Mouse (Mus musculus) MEL (cell line): ENCODE results near the gene Tdrkh. TPM values are rescaled to one million over a fixed set of nuclear protein-coding genes. Genes with fewer than 3 reads are reported as not detected.

Source experiments
- DNase-seq: peaks from one replicate; pipeline ENCODE4 v3.0.0; 2011; ENCODE audit warnings: low read depth, low spot score
- H3K27ac ChIP-seq: 2 replicates; pipeline ENCODE4 v1.5.1; 2012; ENCODE audit warnings: low read depth, mild to moderate bottlenecking, control low read depth, low read length, moderate library complexity; ENCODE audit not compliant: control insufficient read depth
- H3K27me3 ChIP-seq, 2 experiments: fragments of 150-350 bp in 1 of 2; sonication (generic) in 1 of 2; 2 replicates each; pipeline ENCODE4 v1.6.1; 2012; ENCODE audit warnings: low read length in 2 of 2, mild to moderate bottlenecking in 2 of 2, improper control_type of control experiment in 1 of 2, moderate library complexity in 1 of 2; ENCODE audit not compliant: insufficient read depth in 2 of 2, control insufficient read depth in 1 of 2
- H3K36me3 ChIP-seq, 2 experiments: 2 replicates each; pipeline ENCODE4 v1.6.1; 2012 to 2014; ENCODE audit warnings: low read length in 2 of 2, improper control_type of control experiment in 1 of 2, inconsistent platforms in 1 of 2, mild to moderate bottlenecking in 1 of 2; ENCODE audit not compliant: insufficient read depth in 2 of 2, control insufficient read depth in 1 of 2
- H3K4me1 ChIP-seq, 2 experiments: fragments of 150-350 bp in 1 of 2; sonication (generic) in 1 of 2; 2 replicates each; pipeline ENCODE4 v1.6.1; 2012; ENCODE audit warnings: low read length in 2 of 2, improper control_type of control experiment in 1 of 2, mild to moderate bottlenecking in 1 of 2; ENCODE audit not compliant: insufficient read depth in 2 of 2, control insufficient read depth in 1 of 2
- H3K4me3 ChIP-seq, 2 experiments: fragments of 150-350 bp in 1 of 2; sonication (generic) in 1 of 2; 2 replicates each; pipeline ENCODE4 v1.5.1; 2012; ENCODE audit warnings: low read depth in 2 of 2, low read length in 2 of 2, mild to moderate bottlenecking in 2 of 2, moderate library complexity in 2 of 2, control low read depth in 1 of 2, improper control_type of control experiment in 1 of 2; ENCODE audit not compliant: control insufficient read depth in 1 of 2, insufficient read depth in 1 of 2
- H3K79me2 ChIP-seq: 2 replicates; pipeline ENCODE4 v1.6.1; 2012; ENCODE audit warnings: mild to moderate bottlenecking, low read length, moderate library complexity; ENCODE audit not compliant: control insufficient read depth, poor library complexity, insufficient read depth
- H3K9ac ChIP-seq: 2 replicates; pipeline ENCODE4 v1.6.1; 2012; ENCODE audit warnings: low read depth, mild to moderate bottlenecking, control low read depth, low read length, moderate library complexity; ENCODE audit not compliant: control insufficient read depth, poor library complexity, severe bottlenecking
- H3K9me3 ChIP-seq: fragments of 150-350 bp; sonication (generic); replicated peaks from 2 replicates; pipeline ENCODE4 v1.6.1; 2012; ENCODE audit warnings: mild to moderate bottlenecking, low read length, improper control_type of control experiment, moderate library complexity; ENCODE audit not compliant: insufficient read depth
- BHLHE40 ChIP-seq: IDR thresholded peaks from 2 replicates; pipeline ENCODE4 v1.6.1; 2012; ENCODE audit warnings: low read depth, mild to moderate bottlenecking, inconsistent platforms, low read length, improper control_type of control experiment, borderline replicate concordance
- CHD1 ChIP-seq: IDR thresholded peaks from 2 replicates; pipeline ENCODE4 v1.6.1; 2012; ENCODE audit warnings: low read depth, mild to moderate bottlenecking, inconsistent platforms, low read length, improper control_type of control experiment
- CHD2 ChIP-seq: IDR thresholded peaks from 2 replicates; pipeline ENCODE4 v1.6.1; 2011; ENCODE audit warnings: low read length, improper control_type of control experiment
- CTCF ChIP-seq, 3 experiments: IDR thresholded peaks in 2 of 3; conservative IDR thresholded peaks in 1 of 3; 2 replicates each; pipeline ENCODE4 v1.5.1; 2011 to 2012; ENCODE audit warnings: low read length in 3 of 3, low read depth in 2 of 3, mild to moderate bottlenecking in 2 of 3, improper control_type of control experiment in 1 of 3, inconsistent platforms in 1 of 3, mixed read lengths in 1 of 3, moderate library complexity in 1 of 3; ENCODE audit not compliant: control insufficient read depth in 1 of 3, insufficient read depth in 1 of 3, poor library complexity in 1 of 3, severe bottlenecking in 1 of 3
- E2F4 ChIP-seq: IDR thresholded peaks from 2 replicates; pipeline ENCODE4 v1.6.1; 2011; ENCODE audit warnings: low read depth, low read length, improper control_type of control experiment, borderline replicate concordance
- ELF1 ChIP-seq: IDR thresholded peaks from 2 replicates; pipeline ENCODE4 v1.6.1; 2014; ENCODE audit warnings: low read depth, mild to moderate bottlenecking, inconsistent platforms, low read length, improper control_type of control experiment, moderate library complexity
- EP300 ChIP-seq, 2 experiments: IDR thresholded peaks; 2 replicates each; pipeline ENCODE4 v1.6.1; 2011; ENCODE audit warnings: improper control_type of control experiment in 2 of 2, low read length in 2 of 2, low read depth in 1 of 2, mild to moderate bottlenecking in 1 of 2
- ETS1 ChIP-seq: IDR thresholded peaks from 2 replicates; pipeline ENCODE4 v1.6.1; 2012; ENCODE audit warnings: low read depth, mild to moderate bottlenecking, inconsistent platforms, low read length, improper control_type of control experiment, moderate library complexity
- GABPA ChIP-seq: IDR thresholded peaks from 2 replicates; pipeline ENCODE4 v1.6.1; 2012; ENCODE audit warnings: low read depth, mild to moderate bottlenecking, inconsistent platforms, low read length, improper control_type of control experiment, moderate library complexity
- GATA1 ChIP-seq: IDR thresholded peaks from 2 replicates; pipeline ENCODE4 v1.6.1; 2011; ENCODE audit warnings: low read depth, low read length, improper control_type of control experiment
- HCFC1 ChIP-seq: IDR thresholded peaks from 2 replicates; pipeline ENCODE4 v1.6.1; 2012; ENCODE audit warnings: low read depth, mild to moderate bottlenecking, inconsistent platforms, low read length, improper control_type of control experiment, moderate library complexity
- JUND ChIP-seq: IDR thresholded peaks from 2 replicates; pipeline ENCODE4 v1.6.1; 2011; ENCODE audit warnings: low read depth, mild to moderate bottlenecking, improper control_type of control experiment, low read length
- KAT2A ChIP-seq: conservative IDR thresholded peaks from 2 replicates; pipeline ENCODE4 v1.6.1; 2012; ENCODE audit warnings: low read depth, low read length, improper control_type of control experiment, inconsistent platforms
- MAFK ChIP-seq: IDR thresholded peaks from 2 replicates; pipeline ENCODE4 v1.6.1; 2011; ENCODE audit warnings: low read depth, mild to moderate bottlenecking, low read length, improper control_type of control experiment, borderline replicate concordance
- MAX ChIP-seq: IDR thresholded peaks from 2 replicates; pipeline ENCODE4 v1.6.1; 2011; ENCODE audit warnings: low read length, improper control_type of control experiment
- MAZ ChIP-seq: IDR thresholded peaks from 2 replicates; pipeline ENCODE4 v1.6.1; 2012; ENCODE audit warnings: low read depth, mild to moderate bottlenecking, inconsistent platforms, low read length, improper control_type of control experiment
- MEF2A ChIP-seq: IDR thresholded peaks from 2 replicates; pipeline ENCODE4 v1.6.1; 2014; ENCODE audit warnings: low read depth, mild to moderate bottlenecking, inconsistent platforms, low read length, improper control_type of control experiment; ENCODE audit not compliant: poor library complexity, insufficient replicate concordance, severe bottlenecking; ENCODE audit errors: extremely low read depth
- MXI1 ChIP-seq: IDR thresholded peaks from 2 replicates; pipeline ENCODE4 v1.6.1; 2011; ENCODE audit warnings: mild to moderate bottlenecking, low read depth, low read length, improper control_type of control experiment
- MYB ChIP-seq: IDR thresholded peaks from 2 replicates; pipeline ENCODE4 v1.6.1; 2011; ENCODE audit warnings: mild to moderate bottlenecking, low read depth, low read length, improper control_type of control experiment
- MYC ChIP-seq: IDR thresholded peaks from 2 replicates; pipeline ENCODE4 v1.6.1; 2011; ENCODE audit warnings: low read depth, mild to moderate bottlenecking, low read length, improper control_type of control experiment, moderate library complexity
- NELFE ChIP-seq: IDR thresholded peaks from 2 replicates; pipeline ENCODE4 v1.6.1; 2011; ENCODE audit warnings: low read depth, low read length, improper control_type of control experiment
- NRF1 ChIP-seq: IDR thresholded peaks from 2 replicates; pipeline ENCODE4 v1.6.1; 2014; ENCODE audit warnings: low read depth, mild to moderate bottlenecking, inconsistent platforms, low read length, improper control_type of control experiment, moderate library complexity; ENCODE audit not compliant: poor library complexity, insufficient read depth, severe bottlenecking
- POLR2A ChIP-seq, 2 experiments: IDR thresholded peaks; 2 replicates each; pipeline ENCODE4 v1.6.1; 2011 to 2012; ENCODE audit warnings: low read length in 2 of 2, mild to moderate bottlenecking in 2 of 2, control low read depth in 1 of 2, improper control_type of control experiment in 1 of 2, low read depth in 1 of 2, moderate library complexity in 1 of 2; ENCODE audit not compliant: control insufficient read depth in 1 of 2, insufficient read depth in 1 of 2, poor library complexity in 1 of 2
- POLR2AphosphoS2 ChIP-seq: IDR thresholded peaks from 2 replicates; pipeline ENCODE4 v1.6.1; 2011; ENCODE audit warnings: low read length, improper control_type of control experiment
- POLR2AphosphoS5 ChIP-seq: IDR thresholded peaks from 2 replicates; pipeline ENCODE4 v1.6.1; 2012; ENCODE audit warnings: low read depth, borderline replicate concordance, mild to moderate bottlenecking, inconsistent platforms, low read length, moderate library complexity, mixed read lengths
- RAD21 ChIP-seq: IDR thresholded peaks from 2 replicates; pipeline ENCODE4 v1.6.1; 2011; ENCODE audit warnings: mild to moderate bottlenecking, low read depth, low read length, improper control_type of control experiment
- RCOR1 ChIP-seq: IDR thresholded peaks from 2 replicates; pipeline ENCODE4 v1.6.1; 2012; ENCODE audit warnings: low read depth, mild to moderate bottlenecking, inconsistent platforms, low read length, improper control_type of control experiment
- SIN3A ChIP-seq: IDR thresholded peaks from 2 replicates; pipeline ENCODE4 v1.6.1; 2012; ENCODE audit warnings: low read length, improper control_type of control experiment, inconsistent platforms
- SMC3 ChIP-seq: IDR thresholded peaks from 2 replicates; pipeline ENCODE4 v1.6.1; 2011; ENCODE audit warnings: low read depth, low read length, improper control_type of control experiment
- TAL1 ChIP-seq: IDR thresholded peaks from 2 replicates; pipeline ENCODE4 v1.6.1; 2012; ENCODE audit warnings: mild to moderate bottlenecking, inconsistent platforms, low read length, moderate library complexity, mixed read lengths
- TBP ChIP-seq: IDR thresholded peaks from 2 replicates; pipeline ENCODE4 v1.8.0; 2011; ENCODE audit warnings: low read depth, low read length, improper control_type of control experiment
- TCF12 ChIP-seq: IDR thresholded peaks from 2 replicates; pipeline ENCODE4 v1.6.1; 2014; ENCODE audit warnings: low read depth, mild to moderate bottlenecking, inconsistent platforms, low read length, improper control_type of control experiment, moderate library complexity
- USF1 ChIP-seq: IDR thresholded peaks from 2 replicates; pipeline ENCODE4 v1.6.1; 2014; ENCODE audit warnings: low read depth, mild to moderate bottlenecking, inconsistent platforms, low read length, improper control_type of control experiment, moderate library complexity
- USF2 ChIP-seq, 2 experiments: IDR thresholded peaks; 2 replicates each; pipeline ENCODE4 v1.6.1; 2011 to 2012; ENCODE audit warnings: improper control_type of control experiment in 2 of 2, low read length in 2 of 2, borderline replicate concordance in 1 of 2, inconsistent platforms in 1 of 2, low read depth in 1 of 2, mild to moderate bottlenecking in 1 of 2; ENCODE audit not compliant: insufficient read depth in 1 of 2
- ZC3H11A ChIP-seq: IDR thresholded peaks from 2 replicates; pipeline ENCODE4 v1.6.1; 2012; ENCODE audit warnings: low read depth, mild to moderate bottlenecking, inconsistent platforms, low read length, improper control_type of control experiment
- ZKSCAN1 ChIP-seq: IDR thresholded peaks from 2 replicates; pipeline ENCODE4 v1.6.1; 2012; ENCODE audit warnings: low read depth, mild to moderate bottlenecking, inconsistent platforms, low read length, improper control_type of control experiment, moderate library complexity
- ZMIZ1 ChIP-seq: IDR thresholded peaks from 2 replicates; pipeline ENCODE4 v1.6.1; 2012; ENCODE audit warnings: low read depth, mild to moderate bottlenecking, inconsistent platforms, low read length, improper control_type of control experiment, moderate library complexity
- ZNF384 ChIP-seq: IDR thresholded peaks from 2 replicates; pipeline ENCODE4 v1.6.1; 2012; ENCODE audit warnings: low read depth, mild to moderate bottlenecking, inconsistent platforms, low read length, improper control_type of control experiment
- polyA plus RNA-seq, 2 experiments: library from polyadenylated mRNA; stranded (reverse) in 1 of 2; unstranded in 1 of 2; fragments of >175 nt in 1 of 2; fragments of >200 nt in 1 of 2; gene quantifications; 2 replicates each; pipeline versions ENCODE4 v1.2.1 to v1.2.4; 2012; ENCODE audit warnings: low replicate concordance in 2 of 2, low read depth in 1 of 2; ENCODE audit not compliant: insufficient read length in 2 of 2, insufficient read depth in 1 of 2, missing spikeins in 1 of 2
- total RNA-seq: library from RNA; depleted of rRNA; stranded (reverse); fragments of 300-350 nt; gene quantifications from 2 replicates; pipeline ENCODE4 v1.2.3, GENCODE M21; 2012

The Tdrkh gene
- total and polyA plus RNA-seq, 3 experiments = not detected

DNA sequence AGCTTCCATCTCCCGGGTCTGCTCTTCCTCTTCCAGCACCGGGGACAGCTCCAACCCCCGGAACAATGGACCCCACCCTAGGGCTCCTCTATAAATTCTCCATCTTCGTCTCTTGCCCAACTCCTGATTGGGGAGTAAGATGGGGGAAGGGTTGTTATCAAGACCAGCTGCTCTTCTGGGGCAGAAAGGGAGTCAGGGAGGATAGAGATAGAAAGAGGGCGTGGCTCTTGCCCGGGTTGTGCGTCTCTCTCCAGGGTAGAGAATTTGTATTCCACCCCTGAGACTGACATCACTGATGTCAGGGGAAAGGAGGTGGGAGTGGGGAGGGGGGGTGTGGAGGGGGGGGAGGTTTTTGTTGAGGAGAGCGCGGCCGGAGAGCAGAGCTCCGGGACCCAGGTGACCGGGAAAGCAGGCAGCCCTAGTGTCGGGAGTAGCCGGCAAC lies 64.9 kb downstream of the Tdrkh start, which contains the start of gene Celf3:
TSS of gene Celf3 (plus strand) at position 315 of the 442 bp plus-strand sequence.
- no peaks in the 10 kb centered on the region for H3K27me3 ChIP-seq
- H3K9me3 ChIP-seq = no peaks in the 10 kb centered on the region
- peak; percentile 90 for DNase-seq
- no peak within 1 kb of the TSS for H3K4me3 ChIP-seq
- no peak within 1 kb of the TSS for H3K27ac ChIP-seq
- H3K79me2 ChIP-seq = no peaks in the 10 kb centered on the region
- H3K36me3 ChIP-seq = peaks cover 0 to 25% of the 10 kb centered on the region in 2 experiments; a peak in 2 of 4 replicates
- H3K4me1 ChIP-seq = peaks cover 6 to 43% of the 10 kb centered on the region in 2 experiments; a peak in 3 of 4 replicates
- no peak within 1 kb of the TSS for H3K9ac ChIP-seq
- TF ChIP-seq MAFK (no peak), RAD21 (no peak), CHD2 (peak; percentile 69), NELFE (no peak), MEF2A (no peak), GATA1 (peak; percentile 76), TBP (no peak), USF2 (IDR thresholded peaks at IDR 0.05; ENCODE audit: borderline replicate concordance in 1 of 2, insufficient read depth in 1 of 2, low read depth in 1 of 2, low read length in 2 of 2) (no peak), CHD1 (no peak), ETS1 (peak; percentile 71), POLR2AphosphoS5 (no peak), MYC (no peak), ELF1 (peak; percentile 85), USF1 (no peak), EP300 (IDR thresholded peaks at IDR 0.05; ENCODE audit: low read depth in 1 of 2, low read length in 2 of 2) (peak in 1 of 2 experiments; percentile 64; a peak in 2 of 4 replicates), ZC3H11A (no peak), CTCF (IDR thresholded peaks at IDR 0.05 in 2 of 3, conservative IDR thresholded peaks at IDR 0.05 in 1 of 3; ENCODE audit: control insufficient read depth in 1 of 3, insufficient read depth in 1 of 3, low read depth in 2 of 3, low read length in 3 of 3, poor library complexity in 1 of 3, severe bottlenecking in 1 of 3) (no peak), GABPA (no peak), MXI1 (peak; percentile 69; the same call in 1 of the 2 replicates), MAX (no peak), NRF1 (no peak), E2F4 (no peak), ZKSCAN1 (no peak), ZMIZ1 (no peak), BHLHE40 (no peak), MYB (no peak), MAZ (peak; percentile 96), TAL1 (peak; percentile 18; the same call in 1 of the 2 replicates), POLR2A (IDR thresholded peaks at IDR 0.05; ENCODE audit: control insufficient read depth in 1 of 2, insufficient read depth in 1 of 2, low read depth in 1 of 2, low read length in 2 of 2, poor library complexity in 1 of 2) (no peak), SMC3 (0 out of 2 replicates have a peak, but pooled peaks have one; percentile 7), KAT2A (no peak), HCFC1 (0 out of 2 replicates have a peak, but pooled peaks have one; percentile 54), RCOR1 (no peak), ZNF384 (no peak), TCF12 (peak; percentile 69), SIN3A (peak; percentile 95), JUND (no peak), POLR2AphosphoS2 (no peak)
